28 mouse cellular contexts compared by ENCODE assay signal in the genomic region with DNA sequence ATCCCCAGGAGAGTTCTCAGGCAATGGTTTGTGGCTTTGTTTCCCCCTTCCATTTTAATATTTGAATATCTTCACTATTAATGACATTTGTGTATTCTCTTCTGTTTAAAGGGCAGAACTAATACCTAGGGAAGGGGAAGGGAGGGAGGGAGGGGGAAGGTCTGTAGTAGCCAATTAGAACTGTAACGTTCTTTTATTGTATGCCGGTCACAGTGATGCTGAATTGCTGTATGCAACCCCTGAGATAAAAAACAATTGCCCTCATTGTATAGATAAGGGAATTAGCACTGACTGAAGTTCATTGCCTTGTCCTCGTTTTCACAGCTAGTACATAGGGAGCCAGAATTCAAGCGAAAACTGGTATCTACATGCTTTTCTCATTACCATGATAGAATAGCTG. TPM values are rescaled to one million over a fixed set of nuclear protein-coding genes. Genes with fewer than 3 reads are reported as not detected.
DNase-seq lines count a peak whose midpoint lies in the region; ATAC-seq and TF ChIP-seq lines count a peak whose summit lies in the region.
"Had no signal": no experiment of that assay in that cellular context is flagged by ENCODE, and none has a peak within 500 bp of the region (broad histone marks: within the 10 kb centered on the region; RNA-seq: fewer than 3 reads in every experiment).

No protein-coding gene starts in this region.

- no peaks in the 10 kb centered on the region for H3K36me3 ChIP-seq in hindbrain, postnatal 0 days (ENCODE audit: insufficient read depth, low read length)
- no peaks in the 10 kb centered on the region for H3K36me3 ChIP-seq in hindbrain, embryonic 16.5 days (ENCODE audit: control insufficient read depth, insufficient read depth, low read length)
- no peaks in the 10 kb centered on the region for H3K36me3 ChIP-seq in midbrain, embryonic 14.5 days (ENCODE audit: control insufficient read depth, insufficient read depth, low read length)
- H3K36me3 ChIP-seq in midbrain, postnatal 0 days (ENCODE audit: insufficient read depth, low read length): no peaks in the 10 kb centered on the region
- no peaks in the 10 kb centered on the region for H3K36me3 ChIP-seq in intestine, embryonic 15.5 days
- H3K36me3 ChIP-seq: forebrain, embryonic 10.5 days; heart, embryonic 10.5 days; heart, embryonic 13.5 days; hindbrain, embryonic 15.5 days had no signal

- TF ChIP-seq POLR2A in brain, embryonic 14.5 days (IDR thresholded peaks at IDR 0.05; ENCODE audit: borderline replicate concordance, extremely low read depth, insufficient read depth, insufficient read length, poor library complexity, severe bottlenecking): no peak

- ATAC-seq in hindbrain, postnatal 0 days: peak; percentile 36; the same call in 1 of the 2 replicates
- no peak for ATAC-seq in hindbrain, embryonic 16.5 days
- peak; percentile 40; the same call in 1 of the 2 replicates for ATAC-seq in midbrain, embryonic 14.5 days (ENCODE audit: low FRiP score, low TSS enrichment)
- no peak for ATAC-seq in midbrain, postnatal 0 days (ENCODE audit: low FRiP score)
- ATAC-seq in intestine, embryonic 15.5 days: peak; percentile 94
- ATAC-seq: CD4-positive, CD25-positive, alpha-beta regulatory T cell, adult 4 months; forebrain, embryonic 13.5 days; forebrain, embryonic 16.5 days had no signal

- no peak overlapping the region for H3K9ac ChIP-seq in hindbrain, postnatal 0 days (replicated peaks; ENCODE audit: low read length)
- no peak overlapping the region for H3K9ac ChIP-seq in hindbrain, embryonic 16.5 days (ENCODE audit: low read depth, low read length)
- no peak overlapping the region; the same call in 1 of the 2 replicates for H3K9ac ChIP-seq in midbrain, embryonic 14.5 days (replicated peaks; ENCODE audit: low read length)
- no peak overlapping the region for H3K9ac ChIP-seq in midbrain, postnatal 0 days (replicated peaks; ENCODE audit: low read length, poor library complexity, severe bottlenecking)
- no peak overlapping the region for H3K9ac ChIP-seq in intestine, embryonic 15.5 days
- H3K9ac ChIP-seq: forebrain, embryonic 13.5 days; heart, embryonic 13.5 days; hindbrain, embryonic 15.5 days had no signal

- H3K27me3 ChIP-seq in hindbrain, postnatal 0 days (ENCODE audit: insufficient read depth, low read length): no peaks in the 10 kb centered on the region
- H3K27me3 ChIP-seq in hindbrain, embryonic 16.5 days (replicated peaks; ENCODE audit: control insufficient read depth, insufficient read depth, low read length): no peaks in the 10 kb centered on the region
- H3K27me3 ChIP-seq in midbrain, embryonic 14.5 days (ENCODE audit: control insufficient read depth, insufficient read depth, low read length): no peaks in the 10 kb centered on the region
- no peaks in the 10 kb centered on the region for H3K27me3 ChIP-seq in midbrain, postnatal 0 days (ENCODE audit: insufficient read depth, low read length)
- no peaks in the 10 kb centered on the region for H3K27me3 ChIP-seq in intestine, embryonic 15.5 days (replicated peaks)
- H3K27me3 ChIP-seq: forebrain, embryonic 13.5 days; hindbrain, embryonic 15.5 days had no signal

- no peaks in the 10 kb centered on the region for H3K4me1 ChIP-seq in hindbrain, postnatal 0 days (ENCODE audit: insufficient read depth, low read length)
- H3K4me1 ChIP-seq in hindbrain, embryonic 16.5 days (ENCODE audit: control insufficient read depth, insufficient read depth, low read depth, low read length): peaks cover 15% of the 10 kb centered on the region
- H3K4me1 ChIP-seq in midbrain, embryonic 14.5 days (ENCODE audit: control insufficient read depth, insufficient read depth, low read length): peaks cover 16% of the 10 kb centered on the region
- no peaks in the 10 kb centered on the region for H3K4me1 ChIP-seq in midbrain, postnatal 0 days (ENCODE audit: insufficient read depth, low read length)
- no peaks in the 10 kb centered on the region for H3K4me1 ChIP-seq in intestine, embryonic 15.5 days (replicated peaks)
- H3K4me1 ChIP-seq: heart, embryonic 10.5 days; heart, embryonic 13.5 days had no signal

- no peak for TF ChIP-seq CTCF in hindbrain, postnatal 0 days (IDR thresholded peaks at IDR 0.05; ENCODE audit: low read depth)
- no peak for TF ChIP-seq CTCF in midbrain, postnatal 0 days (IDR thresholded peaks at IDR 0.05)
- no peak for TF ChIP-seq CTCF in brain, embryonic 14.5 days (IDR thresholded peaks at IDR 0.05; ENCODE audit: borderline replicate concordance, extremely low read depth, insufficient read depth, insufficient read length)

- no peak overlapping the region for H3K4me2 ChIP-seq in hindbrain, postnatal 0 days (ENCODE audit: low read depth, low read length)
- H3K4me2 ChIP-seq in hindbrain, embryonic 16.5 days (ENCODE audit: low read length): no peak overlapping the region
- H3K4me2 ChIP-seq in midbrain, embryonic 14.5 days (ENCODE audit: low read length): no peak overlapping the region
- H3K4me2 ChIP-seq in midbrain, postnatal 0 days (ENCODE audit: low read depth, low read length, poor library complexity, severe bottlenecking): no peak overlapping the region
- no peak overlapping the region for H3K4me2 ChIP-seq in intestine, embryonic 15.5 days (replicated peaks)
- H3K4me2 ChIP-seq: forebrain, embryonic 13.5 days; heart, embryonic 13.5 days; hindbrain, embryonic 15.5 days had no signal

- DNase-seq in hindbrain, postnatal 0 days (ENCODE audit: low spot score): no peak
- peak; percentile 35 for DNase-seq in midbrain, embryonic 14.5 days
- DNase-seq in midbrain, postnatal 0 days (ENCODE audit: low spot score): no peak
- peak; percentile 27 for DNase-seq in brain, embryonic 14.5 days (ENCODE audit: low read depth)
- DNase-seq in right cerebral cortex, adult 18-20 months: no peak
- no peak for DNase-seq in ovary, postnatal 14 days (ENCODE audit: low spot score)
- DNase-seq: adrenal gland, adult 2 months; adrenal gland, postnatal 14 days; cerebellum, adult 18-20 months; cerebellum, adult 9-10 months; cerebellum, postnatal 14 days; gastrocnemius, postnatal 10 days; gastrocnemius, postnatal 36 days; heart, adult 2 months; heart, postnatal 14 days; heart, postnatal 4 days had no signal

- H3K27ac ChIP-seq in hindbrain, postnatal 0 days: no peak overlapping the region
- no peak overlapping the region for H3K27ac ChIP-seq in hindbrain, embryonic 16.5 days (ENCODE audit: low read depth, low read length)
- H3K27ac ChIP-seq in midbrain, embryonic 14.5 days (replicated peaks; ENCODE audit: low read depth, low read length): peak overlapping the region; percentile 52; the same call in 1 of the 2 replicates
- H3K27ac ChIP-seq in midbrain, postnatal 0 days (ENCODE audit: low read depth, low read length): no peak overlapping the region
- no peak overlapping the region for H3K27ac ChIP-seq in intestine, embryonic 15.5 days
- H3K27ac ChIP-seq: forebrain, embryonic 10.5 days; forebrain, embryonic 13.5 days; heart, adult 2 months; heart, embryonic 10.5 days; heart, embryonic 13.5 days; hindbrain, embryonic 15.5 days had no signal

- no peaks in the 10 kb centered on the region for H3K9me3 ChIP-seq in hindbrain, postnatal 0 days (ENCODE audit: low read length)
- no peaks in the 10 kb centered on the region for H3K9me3 ChIP-seq in hindbrain, embryonic 16.5 days (ENCODE audit: control insufficient read depth, low read length)
- H3K9me3 ChIP-seq in midbrain, embryonic 14.5 days (ENCODE audit: control insufficient read depth, low read length): no peaks in the 10 kb centered on the region
- no peaks in the 10 kb centered on the region for H3K9me3 ChIP-seq in midbrain, postnatal 0 days (ENCODE audit: low read length)
- H3K9me3 ChIP-seq in intestine, embryonic 15.5 days: no peaks in the 10 kb centered on the region
- H3K9me3 ChIP-seq: forebrain, embryonic 10.5 days; forebrain, embryonic 13.5 days; heart, embryonic 10.5 days; heart, embryonic 13.5 days; hindbrain, embryonic 15.5 days had no signal

- no peak overlapping the region for H3K4me3 ChIP-seq in hindbrain, postnatal 0 days (ENCODE audit: low read length)
- no peak overlapping the region for H3K4me3 ChIP-seq in hindbrain, embryonic 16.5 days (ENCODE audit: low read length)
- H3K4me3 ChIP-seq in midbrain, embryonic 14.5 days (replicated peaks; ENCODE audit: low read depth, low read length): no peak overlapping the region
- no peak overlapping the region for H3K4me3 ChIP-seq in midbrain, postnatal 0 days (ENCODE audit: low read depth, low read length)
- H3K4me3 ChIP-seq in intestine, embryonic 15.5 days (replicated peaks): no peak overlapping the region
- H3K4me3 ChIP-seq: forebrain, embryonic 10.5 days; forebrain, embryonic 13.5 days; heart, adult 2 months; heart, embryonic 10.5 days; heart, embryonic 13.5 days; hindbrain, embryonic 15.5 days had no signal

- WGBS in hindbrain, postnatal 0 days: 22% methylated on average over 4 of the region's 4 CpGs
- WGBS in hindbrain, embryonic 16.5 days: 27% methylated on average over 4 of the region's 4 CpGs
- 33% methylated on average over 4 of the region's 4 CpGs for WGBS in midbrain, embryonic 14.5 days
- 23% methylated on average over 4 of the region's 4 CpGs for WGBS in midbrain, postnatal 0 days
- 36% methylated on average over 4 of the region's 4 CpGs for WGBS in intestine, embryonic 15.5 days

RNA-seq across cellular contexts. Expression of gene Unc79, which starts 31.9 kb away (rescaled TPM):
- 37.7 and 40.7 TPM in 2 replicates for total RNA-seq in hindbrain, postnatal 0 days (2014; rRNA removed)
- 4.2 and 4.7 TPM in 2 replicates for polyA plus RNA-seq in hindbrain, postnatal 0 days (2015; fragmentation: Nextera tagmentation; extraction: Ambion mirVana)
- 5.9 and 6.2 TPM in 2 replicates for polyA plus RNA-seq in hindbrain, embryonic 16.5 days (2015; fragmentation: Nextera tagmentation; extraction: Ambion mirVana)
- polyA plus RNA-seq in midbrain, embryonic 14.5 days (2014; fragmentation: Nextera tagmentation; extraction: Ambion mirVana): 13.6 and 15.4 TPM in 2 replicates
- total RNA-seq in midbrain, postnatal 0 days (2014; rRNA removed): 39.5 and 44.5 TPM in 2 replicates
- polyA plus RNA-seq in midbrain, postnatal 0 days (2015; fragmentation: Nextera tagmentation; extraction: Ambion mirVana): 4.5 and 6.7 TPM in 2 replicates
- polyA plus RNA-seq in brain, embryonic 14.5 days (2012; rRNA removed): 40.6 and 43.1 TPM in 2 replicates
- polyA plus RNA-seq in intestine, embryonic 15.5 days (2015; fragmentation: Nextera tagmentation; extraction: Ambion mirVana): 0.28 and 0.59 TPM in 2 replicates
- total RNA-seq: granulocyte monocyte progenitor cell, adult 5-6 weeks; MEL had no signal
- polyA plus RNA-seq: C2C12 had no signal

Comparison
In these comparisons a context has a peak if more than half of its experiments do, and no peak if none do; other contexts are left out.
1. ATAC-seq: peak in hindbrain, postnatal 0 days (single experiment), midbrain, embryonic 14.5 days (single experiment) and intestine, embryonic 15.5 days (single experiment); none in hindbrain, embryonic 16.5 days (single experiment) and midbrain, postnatal 0 days (single experiment).
2. DNase-seq: peak in midbrain, embryonic 14.5 days (single experiment) and brain, embryonic 14.5 days (single experiment); none in hindbrain, postnatal 0 days (single experiment), midbrain, postnatal 0 days (single experiment), right cerebral cortex, adult 18-20 months (single experiment) and ovary, postnatal 14 days (single experiment).